ENCODE assay signal across 7 mouse cellular contexts in genomic region chr2:181837372-181838292, GRCm38 (mm10). TPM values are rescaled to one million over a fixed set of nuclear protein-coding genes. Genes with fewer than 3 reads are reported as not detected.
DNase-seq lines count a peak whose midpoint lies in the region; ATAC-seq lines count a peak whose summit lies in the region.

TSS of gene Pcmtd2 (plus strand) at chr2:181837854.

- DNase-seq in adrenal gland, postnatal 25 days: peak; percentile 94
- peak; percentile 100 for DNase-seq in heart, adult 11 months
- DNase-seq in kidney, adult 18-20 months: peak; percentile 94
- DNase-seq in limb, embryonic 11.5 days (ENCODE audit: low spot score): peak; percentile 94
- peak; percentile 97 for DNase-seq in midbrain, embryonic 14.5 days
- DNase-seq in spleen, adult 18-20 months: peak; percentile 83 to 88

- peak within 1 kb of the TSS; percentile 82 for H3K4me3 ChIP-seq in embryonic facial prominence, embryonic 12.5 days
- H3K4me3 ChIP-seq in limb, embryonic 11.5 days (ENCODE audit: low read depth, low read length): peak within 1 kb of the TSS; percentile 78
- H3K4me3 ChIP-seq in midbrain, embryonic 14.5 days (replicated peaks; ENCODE audit: low read depth, low read length): peak within 1 kb of the TSS; percentile 65

- H3K27me3 ChIP-seq in embryonic facial prominence, embryonic 12.5 days: no peaks in the 10 kb centered on the region
- H3K27me3 ChIP-seq in limb, embryonic 11.5 days (ENCODE audit: control insufficient read depth, insufficient read depth, low read length): no peaks in the 10 kb centered on the region
- no peaks in the 10 kb centered on the region for H3K27me3 ChIP-seq in midbrain, embryonic 14.5 days (ENCODE audit: control insufficient read depth, insufficient read depth, low read length)

- peaks cover 10% of the 10 kb centered on the region for H3K4me1 ChIP-seq in embryonic facial prominence, embryonic 12.5 days
- no peaks in the 10 kb centered on the region for H3K4me1 ChIP-seq in limb, embryonic 11.5 days (ENCODE audit: control insufficient read depth, insufficient read depth, low read length)
- H3K4me1 ChIP-seq in midbrain, embryonic 14.5 days (ENCODE audit: control insufficient read depth, insufficient read depth, low read length): peaks cover 10% of the 10 kb centered on the region; the same call in 1 of the 2 replicates

- H3K27ac ChIP-seq in embryonic facial prominence, embryonic 12.5 days: peak within 1 kb of the TSS; percentile 87
- no peak within 1 kb of the TSS; the same call in 1 of the 2 replicates for H3K27ac ChIP-seq in limb, embryonic 11.5 days (replicated peaks; ENCODE audit: low read depth, low read length)
- peak within 1 kb of the TSS; percentile 86 for H3K27ac ChIP-seq in midbrain, embryonic 14.5 days (replicated peaks; ENCODE audit: low read depth, low read length)

- peak within 1 kb of the TSS; percentile 74 for H3K4me2 ChIP-seq in embryonic facial prominence, embryonic 12.5 days (replicated peaks)
- peak within 1 kb of the TSS; percentile 38 for H3K4me2 ChIP-seq in limb, embryonic 11.5 days (ENCODE audit: low read depth, severe bottlenecking)
- H3K4me2 ChIP-seq in midbrain, embryonic 14.5 days (ENCODE audit: low read length): peak within 1 kb of the TSS; percentile 66

- H3K36me3 ChIP-seq in embryonic facial prominence, embryonic 12.5 days: peaks cover 4% of the 10 kb centered on the region; the same call in 1 of the 2 replicates
- H3K36me3 ChIP-seq in limb, embryonic 11.5 days (ENCODE audit: control insufficient read depth, insufficient read depth, low read length): no peaks in the 10 kb centered on the region
- peaks cover 11% of the 10 kb centered on the region for H3K36me3 ChIP-seq in midbrain, embryonic 14.5 days (ENCODE audit: control insufficient read depth, insufficient read depth, low read length)

- under 1% methylated on average over 35 of the region's 35 CpGs for WGBS in embryonic facial prominence, embryonic 12.5 days
- WGBS in limb, embryonic 11.5 days: under 1% methylated on average over 35 of the region's 35 CpGs
- 1% methylated on average over 35 of the region's 35 CpGs for WGBS in midbrain, embryonic 14.5 days

- peak within 1 kb of the TSS; percentile 85 for H3K9ac ChIP-seq in embryonic facial prominence, embryonic 12.5 days
- H3K9ac ChIP-seq in limb, embryonic 11.5 days (ENCODE audit: low read length): peak within 1 kb of the TSS; percentile 71
- H3K9ac ChIP-seq in midbrain, embryonic 14.5 days (replicated peaks; ENCODE audit: low read length): peak within 1 kb of the TSS; percentile 66

- peak; percentile 95 for ATAC-seq in embryonic facial prominence, embryonic 12.5 days (ENCODE audit: insufficient number of reproducible peaks, insufficient read depth, low FRiP score, low TSS enrichment)
- ATAC-seq in limb, embryonic 11.5 days (ENCODE audit: insufficient number of reproducible peaks, low FRiP score, low TSS enrichment, low read depth): peak; percentile 97
- ATAC-seq in midbrain, embryonic 14.5 days (ENCODE audit: low FRiP score, low TSS enrichment): peak; percentile 99

- H3K9me3 ChIP-seq in embryonic facial prominence, embryonic 12.5 days: no peaks in the 10 kb centered on the region
- H3K9me3 ChIP-seq in limb, embryonic 11.5 days (ENCODE audit: control insufficient read depth, low read length): no peaks in the 10 kb centered on the region
- H3K9me3 ChIP-seq in midbrain, embryonic 14.5 days (ENCODE audit: control insufficient read depth, low read length): no peaks in the 10 kb centered on the region

RNA-seq across cellular contexts. Expression of gene Pcmtd2, which starts in this region (rescaled TPM):
- total RNA-seq in adrenal gland, postnatal 25 days (2021): 57.3 and 90.5 TPM in 2 replicates
- 42.2 and 46.8 TPM in 2 replicates for polyA plus RNA-seq in embryonic facial prominence, embryonic 12.5 days (2016; fragmentation: Nextera tagmentation; extraction: Ambion mirVana)
- 42.6 and 44.1 TPM in 2 replicates for polyA plus RNA-seq in limb, embryonic 11.5 days (2014; fragmentation: Nextera tagmentation; extraction: Ambion mirVana)
- 24.7 and 36.2 TPM in 2 replicates for polyA plus RNA-seq in midbrain, embryonic 14.5 days (2014; fragmentation: Nextera tagmentation; extraction: Ambion mirVana)
